Mouse (Mus musculus) MEL (cell line): ENCODE results near the gene Gphb5. TPM values are rescaled to one million over a fixed set of nuclear protein-coding genes. Genes with fewer than 3 reads are reported as not detected.

Experiments
- DNase-seq: peaks from one replicate; pipeline ENCODE4 v3.0.0; 2011; ENCODE audit warnings: low read depth, low spot score
- H3K27ac ChIP-seq: 2 replicates; pipeline ENCODE4 v1.5.1; 2012; ENCODE audit warnings: low read depth, mild to moderate bottlenecking, control low read depth, low read length, moderate library complexity; ENCODE audit not compliant: control insufficient read depth
- H3K27me3 ChIP-seq, 2 experiments: fragments of 150-350 bp in 1 of 2; sonication (generic) in 1 of 2; 2 replicates each; pipeline ENCODE4 v1.6.1; 2012; ENCODE audit warnings: low read length in 2 of 2, mild to moderate bottlenecking in 2 of 2, improper control_type of control experiment in 1 of 2, moderate library complexity in 1 of 2; ENCODE audit not compliant: insufficient read depth in 2 of 2, control insufficient read depth in 1 of 2
- H3K36me3 ChIP-seq, 2 experiments: 2 replicates each; pipeline ENCODE4 v1.6.1; 2012 to 2014; ENCODE audit warnings: low read length in 2 of 2, improper control_type of control experiment in 1 of 2, inconsistent platforms in 1 of 2, mild to moderate bottlenecking in 1 of 2; ENCODE audit not compliant: insufficient read depth in 2 of 2, control insufficient read depth in 1 of 2
- H3K4me1 ChIP-seq, 2 experiments: fragments of 150-350 bp in 1 of 2; sonication (generic) in 1 of 2; 2 replicates each; pipeline ENCODE4 v1.6.1; 2012; ENCODE audit warnings: low read length in 2 of 2, improper control_type of control experiment in 1 of 2, mild to moderate bottlenecking in 1 of 2; ENCODE audit not compliant: insufficient read depth in 2 of 2, control insufficient read depth in 1 of 2
- H3K4me3 ChIP-seq, 2 experiments: fragments of 150-350 bp in 1 of 2; sonication (generic) in 1 of 2; 2 replicates each; pipeline ENCODE4 v1.5.1; 2012; ENCODE audit warnings: low read depth in 2 of 2, low read length in 2 of 2, mild to moderate bottlenecking in 2 of 2, moderate library complexity in 2 of 2, control low read depth in 1 of 2, improper control_type of control experiment in 1 of 2; ENCODE audit not compliant: control insufficient read depth in 1 of 2, insufficient read depth in 1 of 2
- H3K79me2 ChIP-seq: 2 replicates; pipeline ENCODE4 v1.6.1; 2012; ENCODE audit warnings: mild to moderate bottlenecking, low read length, moderate library complexity; ENCODE audit not compliant: control insufficient read depth, poor library complexity, insufficient read depth
- H3K9ac ChIP-seq: 2 replicates; pipeline ENCODE4 v1.6.1; 2012; ENCODE audit warnings: low read depth, mild to moderate bottlenecking, control low read depth, low read length, moderate library complexity; ENCODE audit not compliant: control insufficient read depth, poor library complexity, severe bottlenecking
- H3K9me3 ChIP-seq: fragments of 150-350 bp; sonication (generic); replicated peaks from 2 replicates; pipeline ENCODE4 v1.6.1; 2012; ENCODE audit warnings: mild to moderate bottlenecking, low read length, improper control_type of control experiment, moderate library complexity; ENCODE audit not compliant: insufficient read depth
- GABPA ChIP-seq: IDR thresholded peaks from 2 replicates; pipeline ENCODE4 v1.6.1; 2012; ENCODE audit warnings: low read depth, mild to moderate bottlenecking, inconsistent platforms, low read length, improper control_type of control experiment, moderate library complexity
- GATA1 ChIP-seq: IDR thresholded peaks from 2 replicates; pipeline ENCODE4 v1.6.1; 2011; ENCODE audit warnings: low read depth, low read length, improper control_type of control experiment
- MAZ ChIP-seq: IDR thresholded peaks from 2 replicates; pipeline ENCODE4 v1.6.1; 2012; ENCODE audit warnings: low read depth, mild to moderate bottlenecking, inconsistent platforms, low read length, improper control_type of control experiment
- MEF2A ChIP-seq: IDR thresholded peaks from 2 replicates; pipeline ENCODE4 v1.6.1; 2014; ENCODE audit warnings: low read depth, mild to moderate bottlenecking, inconsistent platforms, low read length, improper control_type of control experiment; ENCODE audit not compliant: poor library complexity, insufficient replicate concordance, severe bottlenecking; ENCODE audit errors: extremely low read depth
- MXI1 ChIP-seq: IDR thresholded peaks from 2 replicates; pipeline ENCODE4 v1.6.1; 2011; ENCODE audit warnings: mild to moderate bottlenecking, low read depth, low read length, improper control_type of control experiment
- MYB ChIP-seq: IDR thresholded peaks from 2 replicates; pipeline ENCODE4 v1.6.1; 2011; ENCODE audit warnings: mild to moderate bottlenecking, low read depth, low read length, improper control_type of control experiment
- MYC ChIP-seq: IDR thresholded peaks from 2 replicates; pipeline ENCODE4 v1.6.1; 2011; ENCODE audit warnings: low read depth, mild to moderate bottlenecking, low read length, improper control_type of control experiment, moderate library complexity
- POLR2A ChIP-seq, 2 experiments: IDR thresholded peaks; 2 replicates each; pipeline ENCODE4 v1.6.1; 2011 to 2012; ENCODE audit warnings: low read length in 2 of 2, mild to moderate bottlenecking in 2 of 2, control low read depth in 1 of 2, improper control_type of control experiment in 1 of 2, low read depth in 1 of 2, moderate library complexity in 1 of 2; ENCODE audit not compliant: control insufficient read depth in 1 of 2, insufficient read depth in 1 of 2, poor library complexity in 1 of 2
- RAD21 ChIP-seq: IDR thresholded peaks from 2 replicates; pipeline ENCODE4 v1.6.1; 2011; ENCODE audit warnings: mild to moderate bottlenecking, low read depth, low read length, improper control_type of control experiment
- TCF12 ChIP-seq: IDR thresholded peaks from 2 replicates; pipeline ENCODE4 v1.6.1; 2014; ENCODE audit warnings: low read depth, mild to moderate bottlenecking, inconsistent platforms, low read length, improper control_type of control experiment, moderate library complexity
- USF2 ChIP-seq, 2 experiments: IDR thresholded peaks; 2 replicates each; pipeline ENCODE4 v1.6.1; 2011 to 2012; ENCODE audit warnings: improper control_type of control experiment in 2 of 2, low read length in 2 of 2, borderline replicate concordance in 1 of 2, inconsistent platforms in 1 of 2, low read depth in 1 of 2, mild to moderate bottlenecking in 1 of 2; ENCODE audit not compliant: insufficient read depth in 1 of 2
- ZMIZ1 ChIP-seq: IDR thresholded peaks from 2 replicates; pipeline ENCODE4 v1.6.1; 2012; ENCODE audit warnings: low read depth, mild to moderate bottlenecking, inconsistent platforms, low read length, improper control_type of control experiment, moderate library complexity
- polyA plus RNA-seq, 2 experiments: library from polyadenylated mRNA; stranded (reverse) in 1 of 2; unstranded in 1 of 2; fragments of >175 nt in 1 of 2; fragments of >200 nt in 1 of 2; gene quantifications; 2 replicates each; pipeline versions ENCODE4 v1.2.1 to v1.2.4; 2012; ENCODE audit warnings: low replicate concordance in 2 of 2, low read depth in 1 of 2; ENCODE audit not compliant: insufficient read length in 2 of 2, insufficient read depth in 1 of 2, missing spikeins in 1 of 2
- total RNA-seq: library from RNA; depleted of rRNA; stranded (reverse); fragments of 300-350 nt; gene quantifications from 2 replicates; pipeline ENCODE4 v1.2.3, GENCODE M21; 2012; rRNA removed

The Gphb5 gene
- total RNA-seq = not detected in 2 replicates
- not detected for polyA plus RNA-seq

GRCm38 (mm10) chr12:75416681-75417080 lies at the start of gene Gphb5:
Gene Gphb5, minus strand, starts transcription at chr12:75416781.
- no peaks in the 10 kb centered on the region for H3K9me3 ChIP-seq
- no peak for DNase-seq
- H3K4me1 ChIP-seq = no peaks in the 10 kb centered on the region
- TF ChIP-seq TCF12 = no peak
- no peak for TF ChIP-seq USF2 (IDR thresholded peaks at IDR 0.05; ENCODE audit: borderline replicate concordance in 1 of 2, insufficient read depth in 1 of 2, low read depth in 1 of 2, low read length in 2 of 2)
- TF ChIP-seq MYB = no peak
- no peak for TF ChIP-seq MXI1
- no peak for TF ChIP-seq MYC
- TF ChIP-seq POLR2A (IDR thresholded peaks at IDR 0.05; ENCODE audit: control insufficient read depth in 1 of 2, insufficient read depth in 1 of 2, low read depth in 1 of 2, low read length in 2 of 2, poor library complexity in 1 of 2) = no peak
- no peak for TF ChIP-seq ZMIZ1
- TF ChIP-seq MEF2A = no peak
- TF ChIP-seq MAZ = no peak
- no peaks in the 10 kb centered on the region for H3K79me2 ChIP-seq
- H3K9ac ChIP-seq = no peak within 1 kb of the TSS
- no peaks in the 10 kb centered on the region for H3K27me3 ChIP-seq
- no peak within 1 kb of the TSS for H3K4me3 ChIP-seq
- H3K36me3 ChIP-seq = no peaks in the 10 kb centered on the region
- no peak within 1 kb of the TSS for H3K27ac ChIP-seq

- DNase-seq = no peak
- no peak overlapping the region for H3K4me3 ChIP-seq
- H3K4me1 ChIP-seq = no peaks in the 10 kb centered on the region
- no peak overlapping the region for H3K27ac ChIP-seq
- H3K27me3 ChIP-seq = no peaks in the 10 kb centered on the region
- no peak overlapping the region for H3K9ac ChIP-seq
- H3K36me3 ChIP-seq = no peaks in the 10 kb centered on the region; a peak in 1 of 4 replicates
- H3K79me2 ChIP-seq = no peaks in the 10 kb centered on the region
- TF ChIP-seq MAZ = no peak
- no peak for TF ChIP-seq RAD21
- no peak for TF ChIP-seq POLR2A (IDR thresholded peaks at IDR 0.05; ENCODE audit: control insufficient read depth in 1 of 2, insufficient read depth in 1 of 2, low read depth in 1 of 2, low read length in 2 of 2, poor library complexity in 1 of 2)
- TF ChIP-seq GATA1 = no peak
- no peak for TF ChIP-seq GABPA
- TF ChIP-seq MYB = no peak
- H3K9me3 ChIP-seq = no peaks in the 10 kb centered on the region
These were observed 49.6 kb upstream of the Gphb5 start for GRCm38 (mm10) chr12:75466206-75466605.
